Mouse (Mus musculus): ENCODE measurements around the gene Crat. TPM values are rescaled to one million over a fixed set of nuclear protein-coding genes. Genes with fewer than 3 reads are reported as not detected.

Crat gene
- polyA plus RNA-seq, 1 experiment from 2014 or later, result 26.1 TPM

DNA sequence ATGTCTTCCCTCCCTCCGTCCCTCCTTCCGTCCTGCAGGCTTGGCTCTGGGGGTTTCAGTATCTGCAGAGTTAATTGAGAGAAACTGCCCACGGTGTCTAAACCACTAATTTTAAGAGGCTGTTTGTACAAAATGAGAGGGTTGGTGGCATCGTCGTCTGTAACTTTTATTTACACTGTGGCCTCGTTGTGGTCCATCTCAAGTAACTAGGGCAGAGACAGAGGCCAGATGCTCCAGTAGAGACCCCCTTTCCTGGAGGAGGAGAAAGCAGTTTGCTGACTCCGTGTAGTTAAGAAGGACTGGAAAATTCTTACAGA is 994 bp upstream of the Crat start:
- peaks cover 3% of the 10 kb centered on the region; the same call in 1 of the 2 replicates for H3K36me3 ChIP-seq (ENCODE audit: control insufficient read depth, insufficient read depth, low read length)
- peak overlapping the region; percentile 98 for H3K27ac ChIP-seq (ENCODE audit: low read depth, low read length)
- no peaks in the 10 kb centered on the region for H3K27me3 ChIP-seq (replicated peaks; ENCODE audit: control insufficient read depth, insufficient read depth, low read length)
- H3K4me3 ChIP-seq (ENCODE audit: low read depth, low read length), result peak overlapping the region; percentile 96
- DNase-seq (ENCODE audit: low spot score), result no peak
- ATAC-seq (replicated peaks; ENCODE audit: low FRiP score), result no peak
- 2% methylated on average over 7 of the region's 7 CpGs for WGBS
- H3K4me1 ChIP-seq (replicated peaks; ENCODE audit: control insufficient read depth, insufficient read depth, low read length), result peaks cover 36% of the 10 kb centered on the region
- peak overlapping the region; percentile 98 for H3K4me2 ChIP-seq
- peak overlapping the region; percentile 100 for H3K9ac ChIP-seq (ENCODE audit: low read depth, low read length)
- no peaks in the 10 kb centered on the region for H3K9me3 ChIP-seq (ENCODE audit: control insufficient read depth, low read length)

DNA sequence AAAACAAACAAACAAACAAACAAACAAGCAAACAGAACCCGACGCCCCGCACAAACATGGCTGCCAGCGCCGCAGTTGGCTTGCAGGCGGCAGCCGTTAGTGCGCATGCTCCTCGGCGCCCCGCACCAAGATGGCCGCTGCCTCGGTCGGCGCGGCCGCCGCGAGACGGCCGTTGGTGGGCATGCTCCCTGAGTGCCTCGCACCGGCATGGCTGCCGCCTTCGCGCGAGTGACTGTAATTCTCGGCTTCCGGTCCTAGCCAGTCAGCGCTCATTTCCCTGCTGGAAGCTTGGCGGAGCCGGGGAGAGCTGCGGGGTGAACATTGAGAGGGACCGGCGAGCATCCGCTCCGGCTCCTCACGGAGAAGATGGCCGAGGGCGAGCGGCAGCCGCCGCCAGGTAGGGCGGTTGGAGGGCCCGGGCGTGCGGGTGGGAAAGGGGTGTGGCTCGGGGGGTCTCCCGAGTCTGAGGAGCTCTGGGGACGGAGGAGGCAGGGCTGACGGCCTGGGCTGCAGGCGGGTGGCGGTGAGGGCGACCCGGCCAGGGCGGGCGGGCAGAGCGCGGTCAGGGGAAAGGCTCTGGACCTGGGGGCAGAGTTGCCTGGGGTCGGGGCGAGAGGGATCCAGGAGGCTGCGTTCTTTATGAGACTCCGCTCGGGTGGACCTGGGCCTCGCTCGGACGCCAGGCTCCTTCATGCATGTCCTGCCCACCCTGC is 479 bp upstream of the Crat start, which contains the start of gene Ptpa:
Gene Ptpa, plus strand, starts transcription at position 104 of the 713 bp plus-strand sequence.
- under 1% methylated on average over 66 of the region's 67 CpGs for WGBS
- Histone ChIP-seq H3K4me1 (replicated peaks; ENCODE audit: control insufficient read depth, insufficient read depth, low read length) (peaks cover 33% of the 10 kb centered on the region), H3K27ac (ENCODE audit: low read depth, low read length) (peak within 1 kb of the TSS; percentile 98), H3K27me3 (replicated peaks; ENCODE audit: control insufficient read depth, insufficient read depth, low read length) (no peaks in the 10 kb centered on the region), H3K9me3 (ENCODE audit: control insufficient read depth, low read length) (no peaks in the 10 kb centered on the region), H3K36me3 (ENCODE audit: control insufficient read depth, insufficient read depth, low read length) (peaks cover 3% of the 10 kb centered on the region; the same call in 1 of the 2 replicates), H3K4me3 (ENCODE audit: low read depth, low read length) (peak within 1 kb of the TSS; percentile 96), H3K4me2 (peak within 1 kb of the TSS; percentile 98), H3K9ac (ENCODE audit: low read depth, low read length) (peak within 1 kb of the TSS; percentile 100)
- ATAC-seq (replicated peaks; ENCODE audit: low FRiP score) (peak; percentile 74), DNase-seq (ENCODE audit: low spot score) (peak; percentile 89)

GRCm38 (mm10) chr2:30414681-30415080 is 932 bp downstream of the Crat start:
- no peaks in the 10 kb centered on the region for H3K9me3 ChIP-seq (ENCODE audit: control insufficient read depth, low read length)
- H3K4me1 ChIP-seq (replicated peaks; ENCODE audit: control insufficient read depth, insufficient read depth, low read length), result peaks cover 25% of the 10 kb centered on the region
- H3K9ac ChIP-seq (ENCODE audit: low read depth, low read length), result peak overlapping the region; percentile 100
- H3K4me2 ChIP-seq, result peak overlapping the region; percentile 98
- ATAC-seq (replicated peaks; ENCODE audit: low FRiP score), result no peak
- peak overlapping the region; percentile 96 for H3K4me3 ChIP-seq (ENCODE audit: low read depth, low read length)
- no peaks in the 10 kb centered on the region for H3K27me3 ChIP-seq (replicated peaks; ENCODE audit: control insufficient read depth, insufficient read depth, low read length)
- H3K36me3 ChIP-seq (ENCODE audit: control insufficient read depth, insufficient read depth, low read length), result peaks cover 5% of the 10 kb centered on the region; the same call in 1 of the 2 replicates
- H3K27ac ChIP-seq (ENCODE audit: low read depth, low read length), result peak overlapping the region; percentile 98
- no peak for DNase-seq (ENCODE audit: low spot score)
- 48% methylated on average over 5 of the region's 5 CpGs for WGBS

GRCm38 (mm10) chr2:30414101-30414500 is 1.5 kb downstream of the Crat start:
- no peak for ATAC-seq (replicated peaks; ENCODE audit: low FRiP score)
- WGBS, result 86% methylated on average over 4 of the region's 4 CpGs
- Histone ChIP-seq H3K9ac (ENCODE audit: low read depth, low read length) (no peak overlapping the region), H3K4me2 (peak overlapping the region; percentile 98), H3K27ac (ENCODE audit: low read depth, low read length) (no peak overlapping the region), H3K36me3 (ENCODE audit: control insufficient read depth, insufficient read depth, low read length) (peaks cover 7% of the 10 kb centered on the region; the same call in 1 of the 2 replicates), H3K9me3 (ENCODE audit: control insufficient read depth, low read length) (no peaks in the 10 kb centered on the region), H3K27me3 (replicated peaks; ENCODE audit: control insufficient read depth, insufficient read depth, low read length) (no peaks in the 10 kb centered on the region), H3K4me3 (ENCODE audit: low read depth, low read length) (peak overlapping the region; percentile 96; the same call in 1 of the 2 replicates), H3K4me1 (replicated peaks; ENCODE audit: control insufficient read depth, insufficient read depth, low read length) (peaks cover 23% of the 10 kb centered on the region)
- no peak for DNase-seq (ENCODE audit: low spot score)

DNA sequence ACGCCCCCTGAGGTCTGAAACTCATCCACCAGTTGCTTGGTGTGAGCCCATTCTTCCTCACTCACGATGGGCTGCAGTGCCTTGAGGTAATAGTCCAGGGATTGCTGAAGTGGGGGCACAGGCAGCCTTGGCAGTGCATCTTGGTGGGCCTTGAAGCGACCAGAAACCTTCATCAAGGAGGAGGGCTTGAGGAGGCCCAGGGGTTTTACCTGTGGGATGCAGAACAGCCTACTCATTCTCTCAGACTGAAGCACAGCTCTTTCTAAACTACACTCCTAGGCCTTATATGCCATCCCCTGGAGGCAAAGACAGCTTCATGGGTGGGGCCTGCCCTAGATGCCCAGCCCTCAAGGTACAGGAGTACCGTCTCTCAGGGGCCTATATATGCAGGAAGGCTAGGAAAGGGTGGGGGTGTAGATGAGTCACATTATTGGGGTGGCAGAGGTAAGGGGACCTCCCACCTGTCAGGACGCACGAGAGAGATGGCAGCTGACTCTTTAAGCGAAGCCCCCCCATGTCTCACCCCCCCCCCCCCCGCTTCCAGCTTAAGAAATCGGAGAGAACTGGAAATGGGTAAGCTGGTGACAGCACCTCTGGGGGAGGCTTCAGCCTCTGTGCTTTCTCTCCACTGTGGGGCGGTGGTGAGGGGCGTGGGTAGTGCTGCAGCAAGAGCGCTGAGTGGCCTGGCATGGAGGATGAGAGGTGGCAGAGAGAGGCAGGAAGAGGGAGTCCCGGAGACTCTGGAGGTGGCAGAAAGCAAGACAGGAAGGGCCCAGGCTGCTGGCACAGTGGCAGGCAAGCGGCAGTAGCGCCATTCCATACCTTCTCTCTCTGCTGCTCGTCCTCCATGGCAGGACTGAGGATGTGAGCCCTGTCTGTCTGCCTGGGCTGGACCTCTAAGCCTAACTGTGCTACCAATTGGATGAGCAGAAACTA is 2.3 kb downstream of the Crat start:
- H3K9ac ChIP-seq (ENCODE audit: low read depth, low read length), result no peak overlapping the region
- H3K4me1 ChIP-seq (replicated peaks; ENCODE audit: control insufficient read depth, insufficient read depth, low read length), result peaks cover 15% of the 10 kb centered on the region
- no peak for ATAC-seq (replicated peaks; ENCODE audit: low FRiP score)
- H3K9me3 ChIP-seq (ENCODE audit: control insufficient read depth, low read length), result no peaks in the 10 kb centered on the region
- H3K4me2 ChIP-seq, result peak overlapping the region; percentile 14; the same call in 1 of the 2 replicates
- peaks cover 9% of the 10 kb centered on the region; the same call in 1 of the 2 replicates for H3K36me3 ChIP-seq (ENCODE audit: control insufficient read depth, insufficient read depth, low read length)
- DNase-seq (ENCODE audit: low spot score), result no peak
- WGBS, result 80% methylated on average over 16 of the region's 16 CpGs
- no peaks in the 10 kb centered on the region for H3K27me3 ChIP-seq (replicated peaks; ENCODE audit: control insufficient read depth, insufficient read depth, low read length)
- no peak overlapping the region for H3K27ac ChIP-seq (ENCODE audit: low read depth, low read length)
- no peak overlapping the region for H3K4me3 ChIP-seq (ENCODE audit: low read depth, low read length)

DNA sequence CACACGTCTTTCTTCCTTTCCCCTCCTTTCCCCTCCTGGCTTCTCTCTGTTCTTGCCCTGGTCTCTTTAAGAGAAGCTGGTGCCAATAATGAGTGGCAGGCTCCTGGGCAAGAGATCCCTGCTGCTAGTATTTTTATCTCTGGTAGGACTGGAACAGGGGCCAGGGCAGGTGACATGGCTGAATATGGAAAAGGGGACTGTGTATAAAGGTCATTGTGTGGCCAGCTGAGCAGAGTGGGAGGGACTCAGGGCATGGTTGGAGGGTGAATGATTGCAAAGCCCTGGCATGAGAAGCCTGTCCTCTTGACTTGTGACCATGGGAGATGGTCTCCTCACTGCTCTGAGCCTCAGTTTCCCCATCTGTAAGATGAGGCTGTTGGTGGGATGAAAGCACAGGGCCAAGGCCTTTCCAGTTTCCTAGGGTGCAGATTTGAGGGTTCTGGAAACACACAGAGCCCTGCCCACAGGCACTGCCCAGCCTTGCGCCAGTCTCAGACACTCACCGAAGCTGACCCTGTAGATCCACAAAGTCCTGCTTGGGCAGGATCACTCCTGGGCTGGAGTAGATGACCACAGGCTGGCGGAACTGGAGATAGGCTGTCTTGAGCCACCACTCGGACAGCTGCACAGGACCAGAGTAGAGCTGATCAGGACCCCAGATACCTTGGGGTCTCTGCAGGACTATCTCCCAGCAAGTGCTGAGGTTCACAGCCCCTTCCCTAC is 6.0 kb downstream of the Crat start:
- peaks cover 14% of the 10 kb centered on the region for H3K36me3 ChIP-seq (ENCODE audit: control insufficient read depth, insufficient read depth, low read length)
- H3K27ac ChIP-seq (ENCODE audit: low read depth, low read length), result no peak overlapping the region
- H3K9ac ChIP-seq (ENCODE audit: low read depth, low read length), result no peak overlapping the region
- no peak overlapping the region for H3K4me2 ChIP-seq
- ATAC-seq (replicated peaks; ENCODE audit: low FRiP score) (no peak), DNase-seq (ENCODE audit: low spot score) (no peak)
- H3K4me1 ChIP-seq (replicated peaks; ENCODE audit: control insufficient read depth, insufficient read depth, low read length), result peaks cover 3% of the 10 kb centered on the region; the same call in 1 of the 2 replicates
- H3K27me3 ChIP-seq (replicated peaks; ENCODE audit: control insufficient read depth, insufficient read depth, low read length), result no peaks in the 10 kb centered on the region
- no peaks in the 10 kb centered on the region for H3K9me3 ChIP-seq (ENCODE audit: control insufficient read depth, low read length)
- 86% methylated on average over 5 of the region's 5 CpGs for WGBS
- no peak overlapping the region for H3K4me3 ChIP-seq (ENCODE audit: low read depth, low read length)

GRCm38 (mm10) chr2:30408452-30409100 is 7.0 kb downstream of the Crat start:
- 81% methylated on average over 8 of the region's 8 CpGs for WGBS
- Histone ChIP-seq H3K9me3 (ENCODE audit: control insufficient read depth, low read length) (no peaks in the 10 kb centered on the region), H3K4me2 (no peak overlapping the region), H3K27ac (ENCODE audit: low read depth, low read length) (no peak overlapping the region), H3K36me3 (ENCODE audit: control insufficient read depth, insufficient read depth, low read length) (peaks cover 16% of the 10 kb centered on the region), H3K4me1 (replicated peaks; ENCODE audit: control insufficient read depth, insufficient read depth, low read length) (no peaks in the 10 kb centered on the region), H3K27me3 (replicated peaks; ENCODE audit: control insufficient read depth, insufficient read depth, low read length) (no peaks in the 10 kb centered on the region), H3K9ac (ENCODE audit: low read depth, low read length) (no peak overlapping the region), H3K4me3 (ENCODE audit: low read depth, low read length) (no peak overlapping the region)
- no peak for DNase-seq (ENCODE audit: low spot score)
- no peak for ATAC-seq (replicated peaks; ENCODE audit: low FRiP score)

DNA sequence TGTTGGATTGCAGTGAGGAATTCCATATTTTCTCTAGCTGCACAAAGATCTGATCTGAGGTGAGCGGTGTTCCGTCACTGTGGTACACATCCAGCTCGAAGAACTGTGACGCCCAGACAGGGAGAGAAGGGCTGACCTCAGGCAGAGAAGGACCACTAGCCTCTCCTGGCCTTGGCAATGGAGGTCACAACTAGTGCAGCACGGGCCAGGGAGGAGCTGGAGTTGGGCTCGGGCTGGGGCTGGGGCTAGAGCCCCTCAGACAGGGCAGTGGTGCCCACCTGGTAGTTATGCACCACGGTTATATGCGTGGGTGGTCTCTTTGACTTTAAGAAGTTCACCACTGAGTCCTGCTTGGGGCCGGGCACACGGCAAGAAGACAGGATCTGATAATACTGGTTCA is 7.8 kb downstream of the Crat start:
- H3K4me3 ChIP-seq (ENCODE audit: low read depth, low read length), result no peak overlapping the region
- H3K27me3 ChIP-seq (replicated peaks; ENCODE audit: control insufficient read depth, insufficient read depth, low read length), result no peaks in the 10 kb centered on the region
- H3K27ac ChIP-seq (ENCODE audit: low read depth, low read length), result no peak overlapping the region
- DNase-seq (ENCODE audit: low spot score) (no peak), ATAC-seq (replicated peaks; ENCODE audit: low FRiP score) (no peak)
- H3K36me3 ChIP-seq (ENCODE audit: control insufficient read depth, insufficient read depth, low read length), result peaks cover 21% of the 10 kb centered on the region
- no peak overlapping the region for H3K9ac ChIP-seq (ENCODE audit: low read depth, low read length)
- WGBS, result 79% methylated on average over 10 of the region's 10 CpGs
- no peak overlapping the region for H3K4me2 ChIP-seq
- no peaks in the 10 kb centered on the region for H3K9me3 ChIP-seq (ENCODE audit: control insufficient read depth, low read length)
- H3K4me1 ChIP-seq (replicated peaks; ENCODE audit: control insufficient read depth, insufficient read depth, low read length), result no peaks in the 10 kb centered on the region

All from liver, embryonic 11.5 days (tissue).